ENCODE assay signal across 20 mouse cellular contexts in the genomic region with DNA sequence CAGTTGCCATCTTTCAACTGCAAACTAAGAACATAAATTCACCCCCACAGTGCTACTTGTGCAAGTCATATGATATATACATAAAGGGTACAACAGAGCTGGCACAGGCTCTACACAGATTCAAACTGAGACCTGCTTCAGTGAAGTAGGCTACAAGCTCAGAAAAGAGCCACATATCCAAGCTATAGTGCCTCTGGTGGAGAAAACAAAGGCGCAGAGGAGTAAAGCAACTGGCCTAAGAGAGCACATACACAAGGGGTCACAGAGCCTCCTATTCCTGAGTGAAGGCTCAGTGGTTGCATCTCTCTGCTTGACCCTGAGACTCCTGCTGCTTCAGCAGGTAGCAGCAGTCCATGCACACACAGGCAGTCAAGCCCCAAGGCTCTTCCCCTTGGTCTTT. TPM values are rescaled to one million over a fixed set of nuclear protein-coding genes. Genes with fewer than 3 reads are reported as not detected.
DNase-seq lines count a peak whose midpoint lies in the region; ATAC-seq and TF ChIP-seq lines count a peak whose summit lies in the region.
"Had no signal": no experiment of that assay in that cellular context is flagged by ENCODE, and none has a peak within 500 bp of the region (broad histone marks: within the 10 kb centered on the region; RNA-seq: fewer than 3 reads in every experiment).

No protein-coding gene starts in this region.

- ATAC-seq in CD4-positive, CD25-positive, alpha-beta regulatory T cell, adult 4 months: no peak
- no peak for ATAC-seq in midbrain, postnatal 0 days (ENCODE audit: low FRiP score)
- no peak for ATAC-seq in midbrain, embryonic 15.5 days (replicated peaks)
- ATAC-seq: forebrain, embryonic 16.5 days had no signal

- H3K9me3 ChIP-seq in midbrain, postnatal 0 days (ENCODE audit: low read length): no peaks in the 10 kb centered on the region
- H3K9me3 ChIP-seq in midbrain, embryonic 15.5 days: no peaks in the 10 kb centered on the region
- H3K9me3 ChIP-seq in limb, embryonic 10.5 days (replicated peaks): no peaks in the 10 kb centered on the region
- H3K9me3 ChIP-seq: embryonic facial prominence, embryonic 15.5 days; heart, embryonic 13.5 days; hindbrain, embryonic 15.5 days; kidney, embryonic 15.5 days had no signal

- peaks cover 11% of the 10 kb centered on the region; the same call in 1 of the 2 replicates for H3K4me1 ChIP-seq in midbrain, postnatal 0 days (ENCODE audit: insufficient read depth, low read length)
- peaks cover 42% of the 10 kb centered on the region for H3K4me1 ChIP-seq in midbrain, embryonic 15.5 days
- peaks cover 33% of the 10 kb centered on the region for H3K4me1 ChIP-seq in limb, embryonic 10.5 days

- no peak overlapping the region for H3K4me3 ChIP-seq in midbrain, postnatal 0 days (ENCODE audit: low read depth, low read length)
- H3K4me3 ChIP-seq in midbrain, embryonic 15.5 days: no peak overlapping the region
- H3K4me3 ChIP-seq in limb, embryonic 10.5 days: no peak overlapping the region
- H3K4me3 ChIP-seq: embryonic facial prominence, embryonic 15.5 days; heart, embryonic 13.5 days; hindbrain, embryonic 15.5 days; kidney, embryonic 15.5 days; myocyte had no signal

- peak; percentile 61 for TF ChIP-seq CTCF in midbrain, postnatal 0 days (IDR thresholded peaks at IDR 0.05)

- peaks cover 10% of the 10 kb centered on the region for H3K36me3 ChIP-seq in midbrain, postnatal 0 days (ENCODE audit: insufficient read depth, low read length)
- 0 out of 2 replicates have a peak, but pooled peaks cover 2% of the 10 kb centered on the region for H3K36me3 ChIP-seq in midbrain, embryonic 15.5 days (replicated peaks)
- H3K36me3 ChIP-seq in limb, embryonic 10.5 days: peaks cover 11% of the 10 kb centered on the region
- H3K36me3 ChIP-seq: hindbrain, embryonic 15.5 days had no signal

- peak; percentile 20 for DNase-seq in CD4-positive, CD25-positive, alpha-beta regulatory T cell, adult 2 months (ENCODE audit: low read depth, low spot score)
- DNase-seq in kidney, adult 9 months: peak; percentile 26
- DNase-seq in kidney, adult 18-20 months: no peak
- DNase-seq in midbrain, postnatal 0 days (ENCODE audit: low spot score): no peak
- peak; percentile 15 for DNase-seq in retina, embryonic 14.5 days (ENCODE audit: low spot score)
- DNase-seq in limb, embryonic 10.5 days (ENCODE audit: low spot score): no peak
- DNase-seq: adrenal gland, postnatal 36 days; cerebellum, postnatal 36 days; gastrocnemius, postnatal 14 days; layer of hippocampus, adult 9-11 months; lung, adult 18-20 months had no signal

- no peak overlapping the region for H3K9ac ChIP-seq in midbrain, postnatal 0 days (replicated peaks; ENCODE audit: low read length, poor library complexity, severe bottlenecking)
- H3K9ac ChIP-seq in midbrain, embryonic 15.5 days: no peak overlapping the region
- H3K9ac ChIP-seq: embryonic facial prominence, embryonic 15.5 days; heart, embryonic 13.5 days; hindbrain, embryonic 15.5 days; kidney, embryonic 15.5 days had no signal

- H3K27me3 ChIP-seq in midbrain, postnatal 0 days (ENCODE audit: insufficient read depth, low read length): no peaks in the 10 kb centered on the region
- no peaks in the 10 kb centered on the region for H3K27me3 ChIP-seq in midbrain, embryonic 15.5 days (replicated peaks)
- H3K27me3 ChIP-seq in limb, embryonic 10.5 days (ENCODE audit: low read depth, poor library complexity, severe bottlenecking): peaks cover 16% of the 10 kb centered on the region
- H3K27me3 ChIP-seq: hindbrain, embryonic 15.5 days had no signal

- no peak overlapping the region for H3K4me2 ChIP-seq in midbrain, postnatal 0 days (ENCODE audit: low read depth, low read length, poor library complexity, severe bottlenecking)
- H3K4me2 ChIP-seq in midbrain, embryonic 15.5 days: no peak overlapping the region
- H3K4me2 ChIP-seq: embryonic facial prominence, embryonic 15.5 days; heart, embryonic 13.5 days; kidney, embryonic 15.5 days had no signal

- WGBS in midbrain, postnatal 0 days: 78% methylated on average over 1 of the region's 1 CpGs
- WGBS in midbrain, embryonic 15.5 days: 77% methylated on average over 1 of the region's 1 CpGs
- WGBS in limb, embryonic 10.5 days: 74% methylated on average over 1 of the region's 1 CpGs

- H3K27ac ChIP-seq in midbrain, postnatal 0 days (ENCODE audit: low read depth, low read length): no peak overlapping the region
- H3K27ac ChIP-seq in midbrain, embryonic 15.5 days: no peak overlapping the region
- no peak overlapping the region for H3K27ac ChIP-seq in limb, embryonic 10.5 days
- H3K27ac ChIP-seq: embryonic facial prominence, embryonic 15.5 days; heart, embryonic 13.5 days; hindbrain, embryonic 15.5 days; kidney, embryonic 15.5 days had no signal

RNA-seq across cellular contexts. Expression of gene Tada2b, which starts 3.0 kb away (rescaled TPM):
- 1 to 10 TPM; 3.0 to 3.9 TPM for polyA plus RNA-seq in CD4-positive, CD25-positive, alpha-beta regulatory T cell, adult 4 months (2017; shearing (Covaris generic))
- total RNA-seq in midbrain, postnatal 0 days (2014; rRNA removed): 26.9 and 27.3 TPM in 2 replicates
- 3.1 and 3.5 TPM in 2 replicates for polyA plus RNA-seq in midbrain, postnatal 0 days (2015; fragmentation: Nextera tagmentation; extraction: Ambion mirVana)
- polyA plus RNA-seq in midbrain, embryonic 15.5 days (2015; fragmentation: Nextera tagmentation; extraction: Ambion mirVana): 3.2 and 3.3 TPM in 2 replicates
- polyA plus RNA-seq in limb, embryonic 10.5 days (2016; fragmentation: Nextera tagmentation; extraction: Ambion mirVana): 1.4 and 1.6 TPM in 2 replicates

RNA-seq across cellular contexts. Expression of gene Ccdc96, which starts 3.3 kb away (rescaled TPM):
- polyA plus RNA-seq in CD4-positive, CD25-positive, alpha-beta regulatory T cell, adult 4 months (2017; shearing (Covaris generic)): not detected
- total RNA-seq in midbrain, postnatal 0 days (2014; rRNA removed): 2.1 and 3.2 TPM in 2 replicates
- 1.7 and 2.3 TPM in 2 replicates for polyA plus RNA-seq in midbrain, postnatal 0 days (2015; fragmentation: Nextera tagmentation; extraction: Ambion mirVana)
- 3.5 TPM in 2 replicates for polyA plus RNA-seq in midbrain, embryonic 15.5 days (2015; fragmentation: Nextera tagmentation; extraction: Ambion mirVana)
- polyA plus RNA-seq in limb, embryonic 10.5 days (2016; fragmentation: Nextera tagmentation; extraction: Ambion mirVana): 0.75 and 0.88 TPM in 2 replicates
- polyA plus RNA-seq: small intestine, adult 2 months had no signal

RNA-seq across cellular contexts. Expression of gene Grpel1, which starts 16.3 kb away (rescaled TPM):
- 10 to 100 TPM; 40.4 to 41.8 TPM for polyA plus RNA-seq in CD4-positive, CD25-positive, alpha-beta regulatory T cell, adult 4 months (2017; shearing (Covaris generic))
- total RNA-seq in midbrain, postnatal 0 days (2014; rRNA removed): 16.2 and 16.3 TPM in 2 replicates
- 38.4 and 43.4 TPM in 2 replicates for polyA plus RNA-seq in midbrain, postnatal 0 days (2015; fragmentation: Nextera tagmentation; extraction: Ambion mirVana)
- polyA plus RNA-seq in midbrain, embryonic 15.5 days (2015; fragmentation: Nextera tagmentation; extraction: Ambion mirVana): 41.0 and 43.0 TPM in 2 replicates
- 60.8 and 67.6 TPM in 2 replicates for polyA plus RNA-seq in limb, embryonic 10.5 days (2016; fragmentation: Nextera tagmentation; extraction: Ambion mirVana)

Comparison
In these comparisons a context has a peak if more than half of its experiments do, and no peak if none do; other contexts are left out.
1. DNase-seq: peak in CD4-positive, CD25-positive, alpha-beta regulatory T cell, adult 2 months (single experiment), kidney, adult 9 months (single experiment) and retina, embryonic 14.5 days (single experiment); none in kidney, adult 18-20 months (single experiment), midbrain, postnatal 0 days (single experiment) and limb, embryonic 10.5 days (single experiment).